Mouse (Mus musculus): ENCODE measurements at regions not wholly inside any gene's neighbourhood (a gene's known extent, or its start where the extent isn't known, plus 50 kb on each side); places are given as distances from the start of the nearest gene placed in this dataset.

GRCm38 (mm10) chr4:64527724-64528332 is 481.0 kb upstream of the Tnc start:
- H3K9ac ChIP-seq (ENCODE audit: low read depth, low read length) = no peak overlapping the region
- H3K4me3 ChIP-seq (ENCODE audit: low read depth, low read length) = no peak overlapping the region
- no peak overlapping the region for H3K4me2 ChIP-seq
- no peaks in the 10 kb centered on the region for H3K27me3 ChIP-seq (replicated peaks; ENCODE audit: control insufficient read depth, insufficient read depth, low read length)
- no peaks in the 10 kb centered on the region for H3K9me3 ChIP-seq (ENCODE audit: control insufficient read depth, low read length)
- no peak for ATAC-seq (replicated peaks; ENCODE audit: low FRiP score)
- H3K27ac ChIP-seq (ENCODE audit: low read depth, low read length) = no peak overlapping the region
- H3K4me1 ChIP-seq (replicated peaks; ENCODE audit: control insufficient read depth, insufficient read depth, low read length) = no peaks in the 10 kb centered on the region
- WGBS = 76% methylated on average over 4 of the region's 4 CpGs
- no peaks in the 10 kb centered on the region for H3K36me3 ChIP-seq (ENCODE audit: control insufficient read depth, insufficient read depth, low read length)
- DNase-seq (ENCODE audit: low spot score) = no peak

- Histone ChIP-seq H3K9me3 (ENCODE audit: control insufficient read depth, low read length) (no peaks in the 10 kb centered on the region), H3K9ac (ENCODE audit: low read depth, low read length) (no peak overlapping the region), H3K4me3 (ENCODE audit: low read depth, low read length) (no peak overlapping the region), H3K4me1 (replicated peaks; ENCODE audit: control insufficient read depth, insufficient read depth, low read length) (no peaks in the 10 kb centered on the region), H3K27me3 (replicated peaks; ENCODE audit: control insufficient read depth, insufficient read depth, low read length) (no peaks in the 10 kb centered on the region), H3K4me2 (no peak overlapping the region), H3K36me3 (ENCODE audit: control insufficient read depth, insufficient read depth, low read length) (no peaks in the 10 kb centered on the region), H3K27ac (ENCODE audit: low read depth, low read length) (no peak overlapping the region)
- no peak for DNase-seq (ENCODE audit: low spot score)
- no peak for ATAC-seq (replicated peaks; ENCODE audit: low FRiP score)
- WGBS = 67% methylated on average over 4 of the region's 4 CpGs
These were observed 483.8 kb upstream of the Tnc start for GRCm38 (mm10) chr4:64530585-64530984.

GRCm38 (mm10) chr4:64533019-64533418 is 486.2 kb upstream of the Tnc start:
- Histone ChIP-seq H3K4me3 (ENCODE audit: low read depth, low read length) (no peak overlapping the region), H3K27me3 (replicated peaks; ENCODE audit: control insufficient read depth, insufficient read depth, low read length) (no peaks in the 10 kb centered on the region), H3K9ac (ENCODE audit: low read depth, low read length) (no peak overlapping the region), H3K27ac (ENCODE audit: low read depth, low read length) (no peak overlapping the region), H3K4me2 (no peak overlapping the region), H3K36me3 (ENCODE audit: control insufficient read depth, insufficient read depth, low read length) (no peaks in the 10 kb centered on the region), H3K9me3 (ENCODE audit: control insufficient read depth, low read length) (no peaks in the 10 kb centered on the region), H3K4me1 (replicated peaks; ENCODE audit: control insufficient read depth, insufficient read depth, low read length) (no peaks in the 10 kb centered on the region)
- WGBS = 49% methylated on average over 3 of the region's 3 CpGs
- DNase-seq (ENCODE audit: low spot score) (no peak), ATAC-seq (replicated peaks; ENCODE audit: low FRiP score) (no peak)

GRCm38 (mm10) chr4:64535554-64536253 is 488.9 kb upstream of the Tnc start:
- no peak for ATAC-seq (replicated peaks; ENCODE audit: low FRiP score)
- Histone ChIP-seq H3K9me3 (ENCODE audit: control insufficient read depth, low read length) (no peaks in the 10 kb centered on the region), H3K9ac (ENCODE audit: low read depth, low read length) (no peak overlapping the region), H3K4me2 (no peak overlapping the region), H3K27ac (ENCODE audit: low read depth, low read length) (no peak overlapping the region), H3K4me1 (replicated peaks; ENCODE audit: control insufficient read depth, insufficient read depth, low read length) (no peaks in the 10 kb centered on the region), H3K36me3 (ENCODE audit: control insufficient read depth, insufficient read depth, low read length) (no peaks in the 10 kb centered on the region), H3K4me3 (ENCODE audit: low read depth, low read length) (no peak overlapping the region), H3K27me3 (replicated peaks; ENCODE audit: control insufficient read depth, insufficient read depth, low read length) (no peaks in the 10 kb centered on the region)
- no peak for DNase-seq (ENCODE audit: low spot score)
- 75% methylated on average over 6 of the region's 6 CpGs for WGBS

- Histone ChIP-seq H3K4me3 (ENCODE audit: low read depth, low read length) (no peak overlapping the region), H3K4me2 (no peak overlapping the region), H3K36me3 (ENCODE audit: control insufficient read depth, insufficient read depth, low read length) (no peaks in the 10 kb centered on the region), H3K27me3 (replicated peaks; ENCODE audit: control insufficient read depth, insufficient read depth, low read length) (no peaks in the 10 kb centered on the region), H3K9me3 (ENCODE audit: control insufficient read depth, low read length) (no peaks in the 10 kb centered on the region), H3K9ac (ENCODE audit: low read depth, low read length) (no peak overlapping the region), H3K27ac (ENCODE audit: low read depth, low read length) (no peak overlapping the region), H3K4me1 (replicated peaks; ENCODE audit: control insufficient read depth, insufficient read depth, low read length) (no peaks in the 10 kb centered on the region)
- WGBS = 80% methylated on average over 4 of the region's 4 CpGs
- ATAC-seq (replicated peaks; ENCODE audit: low FRiP score) (no peak), DNase-seq (ENCODE audit: low spot score) (no peak)
These were observed 491.2 kb upstream of the Tnc start for GRCm38 (mm10) chr4:64538009-64538408.

- Histone ChIP-seq H3K9ac (ENCODE audit: low read depth, low read length) (no peak overlapping the region), H3K4me1 (replicated peaks; ENCODE audit: control insufficient read depth, insufficient read depth, low read length) (no peaks in the 10 kb centered on the region), H3K27me3 (replicated peaks; ENCODE audit: control insufficient read depth, insufficient read depth, low read length) (no peaks in the 10 kb centered on the region), H3K27ac (ENCODE audit: low read depth, low read length) (no peak overlapping the region), H3K9me3 (ENCODE audit: control insufficient read depth, low read length) (no peaks in the 10 kb centered on the region), H3K36me3 (ENCODE audit: control insufficient read depth, insufficient read depth, low read length) (no peaks in the 10 kb centered on the region), H3K4me3 (ENCODE audit: low read depth, low read length) (no peak overlapping the region), H3K4me2 (no peak overlapping the region)
- no peak for ATAC-seq (replicated peaks; ENCODE audit: low FRiP score)
- 68% methylated on average over 4 of the region's 4 CpGs for WGBS
- no peak for DNase-seq (ENCODE audit: low spot score)
These were observed 497.9 kb upstream of the Tnc start for GRCm38 (mm10) chr4:64544576-64545185.

- WGBS = 74% methylated on average over 4 of the region's 4 CpGs
- Histone ChIP-seq H3K27ac (ENCODE audit: low read depth, low read length) (no peak overlapping the region), H3K4me1 (replicated peaks; ENCODE audit: control insufficient read depth, insufficient read depth, low read length) (no peaks in the 10 kb centered on the region), H3K9ac (ENCODE audit: low read depth, low read length) (no peak overlapping the region), H3K9me3 (ENCODE audit: control insufficient read depth, low read length) (no peaks in the 10 kb centered on the region), H3K4me2 (no peak overlapping the region), H3K36me3 (ENCODE audit: control insufficient read depth, insufficient read depth, low read length) (no peaks in the 10 kb centered on the region), H3K4me3 (ENCODE audit: low read depth, low read length) (no peak overlapping the region), H3K27me3 (replicated peaks; ENCODE audit: control insufficient read depth, insufficient read depth, low read length) (no peaks in the 10 kb centered on the region)
- ATAC-seq (replicated peaks; ENCODE audit: low FRiP score) = no peak
- no peak for DNase-seq (ENCODE audit: low spot score)
These were observed 499.6 kb upstream of the Tnc start for GRCm38 (mm10) chr4:64546386-64546785.

- H3K9ac ChIP-seq (ENCODE audit: low read depth, low read length) = no peak overlapping the region
- no peak for ATAC-seq (replicated peaks; ENCODE audit: low FRiP score)
- WGBS = 94% methylated on average over 1 of the region's 1 CpGs
- no peak overlapping the region for H3K4me3 ChIP-seq (ENCODE audit: low read depth, low read length)
- H3K4me1 ChIP-seq (replicated peaks; ENCODE audit: control insufficient read depth, insufficient read depth, low read length) = no peaks in the 10 kb centered on the region
- H3K9me3 ChIP-seq (ENCODE audit: control insufficient read depth, low read length) = no peaks in the 10 kb centered on the region
- no peaks in the 10 kb centered on the region for H3K36me3 ChIP-seq (ENCODE audit: control insufficient read depth, insufficient read depth, low read length)
- no peak for DNase-seq (ENCODE audit: low spot score)
- no peak overlapping the region for H3K27ac ChIP-seq (ENCODE audit: low read depth, low read length)
- no peak overlapping the region for H3K4me2 ChIP-seq
- no peaks in the 10 kb centered on the region for H3K27me3 ChIP-seq (replicated peaks; ENCODE audit: control insufficient read depth, insufficient read depth, low read length)
These were observed 515.7 kb upstream of the Tnc start for GRCm38 (mm10) chr4:64562511-64562910.

- WGBS = 80% methylated on average over 3 of the region's 3 CpGs
These were observed 517.2 kb upstream of the Tnc start for GRCm38 (mm10) chr4:64563996-64564395.

More at GRCm38 (mm10) chr4:64563996-64564395, 517.2 kb upstream of the Tnc start:
- no peaks in the 10 kb centered on the region for H3K36me3 ChIP-seq (ENCODE audit: control insufficient read depth, insufficient read depth, low read length)
- DNase-seq (ENCODE audit: low spot score) (no peak), ATAC-seq (replicated peaks; ENCODE audit: low FRiP score) (no peak)
- no peaks in the 10 kb centered on the region for H3K27me3 ChIP-seq (replicated peaks; ENCODE audit: control insufficient read depth, insufficient read depth, low read length)
- H3K9me3 ChIP-seq (ENCODE audit: control insufficient read depth, low read length) = no peaks in the 10 kb centered on the region
- H3K27ac ChIP-seq (ENCODE audit: low read depth, low read length) = no peak overlapping the region
- no peak overlapping the region for H3K9ac ChIP-seq (ENCODE audit: low read depth, low read length)
- H3K4me3 ChIP-seq (ENCODE audit: low read depth, low read length) = no peak overlapping the region
- H3K4me2 ChIP-seq = no peak overlapping the region
- H3K4me1 ChIP-seq (replicated peaks; ENCODE audit: control insufficient read depth, insufficient read depth, low read length) = no peaks in the 10 kb centered on the region

All from liver, embryonic 11.5 days (tissue).